8 mouse cellular contexts compared by ENCODE assay signal in genomic region chr13:4662336-4663101, GRCm38 (mm10). TPM values are rescaled to one million over a fixed set of nuclear protein-coding genes. Genes with fewer than 3 reads are reported as not detected.
DNase-seq lines count a peak whose midpoint lies in the region; ATAC-seq lines count a peak whose summit lies in the region.

No protein-coding gene starts in this region.

- H3K9ac ChIP-seq in neural tube, embryonic 11.5 days (ENCODE audit: low read length) = no peak overlapping the region
- no peak overlapping the region for H3K9ac ChIP-seq in forebrain, embryonic 13.5 days
- H3K9ac ChIP-seq in liver, embryonic 11.5 days (ENCODE audit: low read depth, low read length) = no peak overlapping the region

- DNase-seq in neural tube, embryonic 11.5 days (ENCODE audit: low spot score) = peak; percentile 49
- no peak for DNase-seq in neural tube, embryonic 10.5 days (ENCODE audit: extremely low spot score, low spot score)
- DNase-seq in adrenal gland, postnatal 36 days = peak; percentile 20 to 61
- DNase-seq in hindlimb bud, embryonic 11.5 days (ENCODE audit: extremely low spot score, low read depth, low spot score) = peak; percentile 42
- DNase-seq in liver, embryonic 11.5 days (ENCODE audit: low spot score) = no peak
- DNase-seq in retina, adult 2 months (ENCODE audit: low read depth, low spot score) = peak; percentile 25
- DNase-seq in thymus, postnatal 10 days (ENCODE audit: low spot score in 2 of 2) = no peak

- WGBS in neural tube, embryonic 11.5 days = 49% methylated on average over 13 of the region's 13 CpGs
- 54% methylated on average over 13 of the region's 13 CpGs for WGBS in forebrain, embryonic 13.5 days
- 42% methylated on average over 13 of the region's 13 CpGs for WGBS in liver, embryonic 11.5 days

- H3K4me3 ChIP-seq in neural tube, embryonic 11.5 days (ENCODE audit: low read depth, low read length) = no peak overlapping the region
- no peak overlapping the region for H3K4me3 ChIP-seq in forebrain, embryonic 13.5 days
- no peak overlapping the region for H3K4me3 ChIP-seq in liver, embryonic 11.5 days (ENCODE audit: low read depth, low read length)

- H3K36me3 ChIP-seq in neural tube, embryonic 11.5 days (ENCODE audit: control insufficient read depth, insufficient read depth, low read length) = no peaks in the 10 kb centered on the region
- no peaks in the 10 kb centered on the region for H3K36me3 ChIP-seq in forebrain, embryonic 13.5 days (ENCODE audit: poor library complexity, severe bottlenecking)
- no peaks in the 10 kb centered on the region for H3K36me3 ChIP-seq in liver, embryonic 11.5 days (ENCODE audit: control insufficient read depth, insufficient read depth, low read length)

- H3K9me3 ChIP-seq in neural tube, embryonic 11.5 days (ENCODE audit: control insufficient read depth, low read length) = no peaks in the 10 kb centered on the region
- no peaks in the 10 kb centered on the region for H3K9me3 ChIP-seq in forebrain, embryonic 13.5 days (replicated peaks)
- no peaks in the 10 kb centered on the region for H3K9me3 ChIP-seq in liver, embryonic 11.5 days (ENCODE audit: control insufficient read depth, low read length)

- no peak overlapping the region for H3K27ac ChIP-seq in neural tube, embryonic 11.5 days (ENCODE audit: low read depth, low read length)
- H3K27ac ChIP-seq in forebrain, embryonic 13.5 days = no peak overlapping the region
- H3K27ac ChIP-seq in liver, embryonic 11.5 days (ENCODE audit: low read depth, low read length) = no peak overlapping the region

- ATAC-seq in neural tube, embryonic 11.5 days (ENCODE audit: insufficient read depth, low FRiP score, low TSS enrichment) = peak; percentile 76; the same call in 1 of the 2 replicates
- peak; percentile 79 for ATAC-seq in forebrain, embryonic 13.5 days
- ATAC-seq in liver, embryonic 11.5 days (replicated peaks; ENCODE audit: low FRiP score) = peak; percentile 56; the same call in 1 of the 2 replicates

- no peaks in the 10 kb centered on the region for H3K4me1 ChIP-seq in neural tube, embryonic 11.5 days (ENCODE audit: control insufficient read depth, insufficient read depth, low read length)
- no peaks in the 10 kb centered on the region for H3K4me1 ChIP-seq in forebrain, embryonic 13.5 days
- H3K4me1 ChIP-seq in liver, embryonic 11.5 days (replicated peaks; ENCODE audit: control insufficient read depth, insufficient read depth, low read length) = no peaks in the 10 kb centered on the region

- no peaks in the 10 kb centered on the region for H3K27me3 ChIP-seq in neural tube, embryonic 11.5 days (ENCODE audit: control insufficient read depth, insufficient read depth, low read length)
- no peaks in the 10 kb centered on the region for H3K27me3 ChIP-seq in forebrain, embryonic 13.5 days
- H3K27me3 ChIP-seq in liver, embryonic 11.5 days (replicated peaks; ENCODE audit: control insufficient read depth, insufficient read depth, low read length) = no peaks in the 10 kb centered on the region

- no peak overlapping the region for H3K4me2 ChIP-seq in neural tube, embryonic 11.5 days (ENCODE audit: low read depth)
- no peak overlapping the region for H3K4me2 ChIP-seq in forebrain, embryonic 13.5 days
- H3K4me2 ChIP-seq in liver, embryonic 11.5 days = no peak overlapping the region; the same call in 1 of the 2 replicates

RNA-seq across cellular contexts. Expression of gene Akr1e1, which starts 53.5 kb away (rescaled TPM):
- polyA plus RNA-seq in neural tube, embryonic 11.5 days (2014; fragmentation: Nextera tagmentation; extraction: Ambion mirVana) = 49.9 and 51.1 TPM in 2 replicates
- total RNA-seq in adrenal gland, postnatal 36 days (2021) = 10 to 100 TPM; 23.6 to 32.2 TPM
- polyA plus RNA-seq in forebrain, embryonic 13.5 days (2015; fragmentation: Nextera tagmentation; extraction: Ambion mirVana) = 44.7 and 58.0 TPM in 2 replicates
- polyA plus RNA-seq in liver, embryonic 11.5 days (2014; fragmentation: Nextera tagmentation; extraction: Ambion mirVana) = 30.1 and 30.7 TPM in 2 replicates

Comparison
In these comparisons a context has a peak if more than half of its experiments do, and no peak if none do; other contexts are left out.
1. DNase-seq: peak in neural tube, embryonic 11.5 days (single experiment), adrenal gland, postnatal 36 days (2 of 2), hindlimb bud, embryonic 11.5 days (single experiment) and retina, adult 2 months (single experiment); none in neural tube, embryonic 10.5 days (single experiment), liver, embryonic 11.5 days (single experiment) and thymus, postnatal 10 days (0 of 2).
2. Peak in every context shown above with its lines, with median percentiles within 50 percentile points of each other: ATAC-seq.